Mouse (Mus musculus) hindbrain, embryonic 14.5 days (tissue): ENCODE measurements around the gene Vsig2. TPM values are rescaled to one million over a fixed set of nuclear protein-coding genes. Genes with fewer than 3 reads are reported as not detected.

Experiments
- polyA plus RNA-seq: library from polyadenylated mRNA; unstranded; fragments of >200 nt; fragmentation: Nextera tagmentation; extraction: Ambion mirVana; gene quantifications from 2 replicates; pipeline ENCODE4 v1.2.1, GENCODE M21; 2014

Vsig2 gene
- polyA plus RNA-seq, 1 experiment from 2014 or later = 1.1 TPM

Other genes with a start within 250 kb of the Vsig2 start
- gene Ccdc15, start 190.8 kb upstream of the Vsig2 start, polyA plus RNA-seq = 6.6 and 7.0 TPM in 2 replicates
- 16.8 and 18.5 TPM in 2 replicates for gene Hepacam, start 171.9 kb upstream of the Vsig2 start, polyA plus RNA-seq
- 4.8 and 5.9 TPM in 2 replicates for gene Robo4, start 137.4 kb upstream of the Vsig2 start, polyA plus RNA-seq
- 13.3 and 20.5 TPM in 2 replicates for gene Robo3, start 106.0 kb upstream of the Vsig2 start, polyA plus RNA-seq
- gene Msantd2, start 49.9 kb upstream of the Vsig2 start, polyA plus RNA-seq = 29.9 and 36.6 TPM in 2 replicates
- gene Esam, start 11.2 kb upstream of the Vsig2 start, polyA plus RNA-seq = 48.3 and 49.3 TPM in 2 replicates
- 3.4 and 3.8 TPM in 2 replicates for gene Nrgn, start 13.6 kb downstream of the Vsig2 start, polyA plus RNA-seq
- gene Siae, start 16.4 kb downstream of the Vsig2 start, polyA plus RNA-seq = 14.2 and 14.3 TPM in 2 replicates
- 10.2 and 14.1 TPM in 2 replicates for gene Spa17, start 74.5 kb downstream of the Vsig2 start, polyA plus RNA-seq
- 91.3 and 91.5 TPM in 2 replicates for gene Tbrg1, start 118.1 kb downstream of the Vsig2 start, polyA plus RNA-seq
- 0.09 TPM in 1 of 2 replicates, not detected in the other for gene Panx3, start 130.0 kb downstream of the Vsig2 start, polyA plus RNA-seq
- gene Olfr160, start 177.0 kb downstream of the Vsig2 start, polyA plus RNA-seq = not detected in 2 replicates
- gene Olfr874, start 205.9 kb downstream of the Vsig2 start, polyA plus RNA-seq = not detected in 2 replicates
- not detected in 2 replicates for gene Olfr875, start 232.6 kb downstream of the Vsig2 start, polyA plus RNA-seq